Mouse (Mus musculus) embryonic facial prominence, embryonic 14.5 days (tissue): ENCODE results near the gene Ncor2. TPM values are rescaled to one million over a fixed set of nuclear protein-coding genes. Genes with fewer than 3 reads are reported as not detected.

Source experiments
- ATAC-seq: fragments of 200-750 bp; cut with Nextera tagmentation; 2 replicates; pipeline ENCODE4 v1.8.0; 2017; ENCODE audit warnings: low read depth, moderate number of reproducible peaks, moderate TSS enrichment
- DNase-seq: peaks from one replicate; pipeline ENCODE4 v3.0.0-alpha.2; 2015; ENCODE audit warnings: low spot score
- H3K27ac ChIP-seq: fragments of 300-500 bp; sonication (generic); replicated peaks from 2 replicates; pipeline ENCODE4 v1.5.1; 2014; ENCODE audit warnings: low read depth, mild to moderate bottlenecking, low read length, moderate library complexity
- H3K27me3 ChIP-seq: fragments of 300-500 bp; sonication (generic); replicated peaks from 2 replicates; pipeline ENCODE4 v1.6.1; 2014; ENCODE audit warnings: low read length; ENCODE audit not compliant: control insufficient read depth, insufficient read depth
- H3K36me3 ChIP-seq: fragments of 300-500 bp; sonication (generic); 2 replicates; pipeline ENCODE4 v1.6.1; 2014; ENCODE audit warnings: low read length, mixed read lengths; ENCODE audit not compliant: control insufficient read depth, insufficient read depth
- H3K4me1 ChIP-seq: fragments of 300-500 bp; sonication (generic); 2 replicates; pipeline ENCODE4 v1.6.1; 2014; ENCODE audit warnings: antibody characterized with exemption, low read length; ENCODE audit not compliant: control insufficient read depth, insufficient read depth
- H3K4me2 ChIP-seq: fragments of 300-500 bp; sonication (generic); 2 replicates; pipeline ENCODE4 v1.6.1; 2014; ENCODE audit warnings: low read depth, mild to moderate bottlenecking, low read length, moderate library complexity, mixed read lengths
- H3K4me3 ChIP-seq: fragments of 300-500 bp; sonication (generic); 2 replicates; pipeline ENCODE4 v1.5.1; 2014; ENCODE audit warnings: low read depth, mild to moderate bottlenecking, low read length
- H3K9ac ChIP-seq: fragments of 300-500 bp; sonication (generic); 2 replicates; pipeline ENCODE4 v1.6.1; 2014; ENCODE audit warnings: low read depth, mild to moderate bottlenecking, low read length, moderate library complexity, mixed read lengths
- H3K9me3 ChIP-seq: fragments of 300-500 bp; sonication (generic); 2 replicates; pipeline ENCODE4 v1.6.1; 2016; ENCODE audit warnings: low read length; ENCODE audit not compliant: control insufficient read depth
- WGBS: fragments of 180-500 bp; shearing (Covaris S2); extraction: QIAGEN DNeasy Blood & Tissue Kit; methylation state at CpG from one replicate; pipeline ENCODE4 v1.1.7; 2014; 5-methylcytosine and 5-hydroxymethylcytosine counted together
- polyA plus RNA-seq: library from polyadenylated mRNA; unstranded; fragments of >200 nt; fragmentation: Nextera tagmentation; extraction: Ambion mirVana; gene quantifications from 2 replicates; pipeline ENCODE4 v1.2.1, GENCODE M21; 2014

Ncor2 gene
- polyA plus RNA-seq, 1 experiment from 2014 or later, result 37.3 TPM

DNA sequence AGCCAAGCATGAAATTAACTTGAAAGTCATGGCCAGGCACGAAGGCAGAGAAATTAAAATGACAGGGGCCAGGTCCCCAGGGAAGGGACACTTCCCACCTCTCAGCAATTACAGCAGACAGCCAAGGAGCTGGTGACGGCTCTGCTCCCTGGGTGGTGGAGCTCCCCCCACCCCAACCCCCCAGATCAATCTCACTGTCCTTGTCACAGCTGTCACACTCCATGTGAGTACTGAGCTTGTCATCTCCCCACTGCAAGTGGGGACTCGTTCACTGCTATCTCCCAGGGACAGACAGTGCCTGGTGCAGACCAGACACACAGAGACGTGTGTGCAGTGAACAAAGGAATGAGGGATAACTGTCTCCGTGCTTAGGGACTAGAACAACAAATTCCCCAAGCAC, 85.2 kb downstream of the Ncor2 start:
- Histone ChIP-seq H3K4me3 (no peak overlapping the region), H3K9me3 (peaks cover 13% of the 10 kb centered on the region), H3K4me1 (no peaks in the 10 kb centered on the region), H3K27me3 (no peaks in the 10 kb centered on the region), H3K27ac (no peak overlapping the region), H3K36me3 (peaks cover 96% of the 10 kb centered on the region), H3K4me2 (no peak overlapping the region), H3K9ac (no peak overlapping the region)
- ATAC-seq (0 out of 2 replicates have a peak, but pooled peaks have one; percentile 26), DNase-seq (no peak)
- WGBS, result 47% methylated on average over 5 of the region's 5 CpGs

GRCm38 (mm10) chr5:125088076-125088475, 90.9 kb downstream of the Ncor2 start:
- DNase-seq (no peak), ATAC-seq (0 out of 2 replicates have a peak, but pooled peaks have one; percentile 28)
- no peak overlapping the region for H3K4me3 ChIP-seq
- no peaks in the 10 kb centered on the region for H3K27me3 ChIP-seq
- H3K36me3 ChIP-seq, result peaks cover 100% of the 10 kb centered on the region
- H3K9me3 ChIP-seq, result peaks cover 13% of the 10 kb centered on the region
- no peak overlapping the region for H3K4me2 ChIP-seq
- H3K4me1 ChIP-seq, result no peaks in the 10 kb centered on the region
- WGBS, result 48% methylated on average over 6 of the region's 6 CpGs
- H3K27ac ChIP-seq, result no peak overlapping the region
- no peak overlapping the region for H3K9ac ChIP-seq

DNA sequence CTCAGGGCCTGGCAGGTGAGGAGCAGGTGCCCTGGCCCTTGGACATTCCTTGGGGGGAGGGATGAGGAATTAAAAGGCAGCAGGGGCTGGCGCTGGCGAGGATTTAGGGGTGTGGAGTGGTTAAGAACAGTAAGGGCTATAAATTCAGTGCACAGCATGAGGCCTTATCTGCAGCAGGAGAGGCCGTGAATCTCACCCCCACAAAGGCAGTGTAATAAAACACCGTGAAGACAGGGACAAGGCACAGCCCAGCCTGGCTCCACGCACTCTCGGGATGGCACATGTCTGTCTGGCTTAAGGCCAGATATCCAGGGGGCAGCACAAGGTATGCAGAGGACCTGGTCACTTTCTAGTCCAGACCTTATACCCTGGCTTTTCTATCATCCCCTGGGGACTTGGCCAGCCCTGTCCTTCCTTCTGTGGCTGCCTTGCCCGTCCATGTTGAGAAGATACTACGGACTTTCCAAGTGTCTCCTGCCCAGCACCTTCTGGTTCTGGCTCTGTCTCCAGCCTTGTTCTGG, 93.9 kb downstream of the Ncor2 start:
- Histone ChIP-seq H3K4me3 (no peak overlapping the region), H3K4me2 (no peak overlapping the region), H3K4me1 (no peaks in the 10 kb centered on the region; the same call in 1 of the 2 replicates), H3K36me3 (peaks cover 96% of the 10 kb centered on the region), H3K9ac (no peak overlapping the region), H3K9me3 (peaks cover 6% of the 10 kb centered on the region), H3K27me3 (no peaks in the 10 kb centered on the region), H3K27ac (no peak overlapping the region)
- ATAC-seq (no peak), DNase-seq (no peak)
- 74% methylated on average over 8 of the region's 8 CpGs for WGBS

- Histone ChIP-seq H3K9ac (no peak overlapping the region), H3K4me2 (no peak overlapping the region), H3K27me3 (no peaks in the 10 kb centered on the region), H3K4me3 (no peak overlapping the region), H3K4me1 (no peaks in the 10 kb centered on the region; the same call in 1 of the 2 replicates), H3K9me3 (no peaks in the 10 kb centered on the region), H3K36me3 (peaks cover 95% of the 10 kb centered on the region), H3K27ac (no peak overlapping the region)
- DNase-seq, result no peak
- WGBS, result 92% methylated on average over 6 of the region's 6 CpGs
- no peak for ATAC-seq
Measured at GRCm38 (mm10) chr5:125083674-125084073, 95.3 kb downstream of the Ncor2 start.

GRCm38 (mm10) chr5:125081318-125082101, 97.5 kb downstream of the Ncor2 start:
- Histone ChIP-seq H3K9ac (no peak overlapping the region), H3K4me3 (no peak overlapping the region), H3K27ac (0 out of 2 replicates have a peak overlapping the region, but pooled peaks have one; percentile 30), H3K9me3 (no peaks in the 10 kb centered on the region), H3K4me2 (no peak overlapping the region), H3K27me3 (no peaks in the 10 kb centered on the region), H3K4me1 (no peaks in the 10 kb centered on the region; the same call in 1 of the 2 replicates), H3K36me3 (peaks cover 95% of the 10 kb centered on the region)
- DNase-seq, result no peak
- peak; percentile 50 for ATAC-seq
- 69% methylated on average over 19 of the region's 21 CpGs for WGBS

DNA sequence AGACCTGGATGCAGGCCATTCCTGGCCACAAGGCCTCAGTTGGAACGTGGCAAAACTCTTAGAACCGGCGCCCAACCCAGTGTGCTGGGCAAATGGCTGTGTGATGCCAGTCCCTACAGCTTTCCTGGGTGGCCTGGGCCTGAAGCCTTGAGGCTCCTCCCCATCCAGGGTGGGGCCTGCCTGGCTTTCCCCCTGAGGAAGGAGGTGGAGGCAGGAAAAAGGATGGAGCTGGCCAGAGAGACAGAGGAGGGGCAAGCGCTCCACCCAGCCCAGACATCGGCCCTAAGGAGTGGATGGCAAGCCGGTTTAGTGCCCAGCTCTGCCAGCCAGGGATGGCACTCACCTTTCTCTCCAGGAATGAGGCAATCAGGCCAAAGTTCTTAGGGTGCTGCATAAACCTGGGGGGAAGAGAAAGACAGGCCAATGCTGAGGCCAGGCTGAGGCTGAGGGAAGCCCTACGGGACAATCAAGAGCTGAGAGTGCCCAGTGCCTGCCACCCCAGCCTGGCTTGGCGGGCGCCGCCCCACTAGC, 98.2 kb downstream of the Ncor2 start:
- ATAC-seq (no peak), DNase-seq (no peak)
- 87% methylated on average over 10 of the region's 10 CpGs for WGBS
- Histone ChIP-seq H3K36me3 (peaks cover 94% of the 10 kb centered on the region), H3K9me3 (no peaks in the 10 kb centered on the region), H3K4me2 (no peak overlapping the region), H3K4me1 (no peaks in the 10 kb centered on the region; the same call in 1 of the 2 replicates), H3K9ac (no peak overlapping the region), H3K27me3 (no peaks in the 10 kb centered on the region), H3K4me3 (no peak overlapping the region), H3K27ac (0 out of 2 replicates have a peak overlapping the region, but pooled peaks have one; percentile 30)

- no peaks in the 10 kb centered on the region; the same call in 1 of the 2 replicates for H3K4me1 ChIP-seq
- no peaks in the 10 kb centered on the region for H3K27me3 ChIP-seq
- DNase-seq (no peak), ATAC-seq (no peak)
- H3K4me2 ChIP-seq, result no peak overlapping the region
- no peak overlapping the region for H3K4me3 ChIP-seq
- no peak overlapping the region for H3K27ac ChIP-seq
- H3K36me3 ChIP-seq, result peaks cover 94% of the 10 kb centered on the region
- H3K9me3 ChIP-seq, result no peaks in the 10 kb centered on the region
- no peak overlapping the region for H3K9ac ChIP-seq
- WGBS, result 78% methylated on average over 4 of the region's 4 CpGs
Measured at GRCm38 (mm10) chr5:125080352-125080751, 98.7 kb downstream of the Ncor2 start.

DNA sequence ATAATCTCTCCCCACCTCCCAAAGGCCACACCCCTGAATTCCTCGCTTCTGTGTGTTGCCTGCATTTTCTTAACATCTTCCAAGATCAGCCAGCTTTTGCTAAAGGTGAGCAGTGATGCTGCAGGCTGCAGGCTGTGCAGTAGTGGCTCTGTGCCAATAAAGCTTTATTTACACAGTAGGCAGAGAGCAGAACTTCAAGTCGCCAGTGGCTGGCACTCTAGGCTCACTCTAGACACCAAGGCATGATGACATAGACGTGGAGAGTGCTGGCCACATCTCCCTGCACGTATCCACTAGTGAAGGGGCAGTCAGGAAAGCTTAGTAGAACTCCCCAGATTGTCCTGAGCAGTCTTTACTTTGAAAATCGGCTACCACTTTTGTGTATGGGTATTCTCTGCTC, 100.8 kb downstream of the Ncor2 start:
- Histone ChIP-seq H3K4me1 (no peaks in the 10 kb centered on the region; the same call in 1 of the 2 replicates), H3K4me2 (no peak overlapping the region), H3K9me3 (no peaks in the 10 kb centered on the region), H3K9ac (no peak overlapping the region), H3K36me3 (peaks cover 82% of the 10 kb centered on the region), H3K27ac (no peak overlapping the region), H3K4me3 (no peak overlapping the region), H3K27me3 (no peaks in the 10 kb centered on the region)
- ATAC-seq (no peak), DNase-seq (no peak)
- 74% methylated on average over 5 of the region's 5 CpGs for WGBS
